Mouse (Mus musculus): Measurements from ENCODE around the gene Ppp1r35. TPM values are rescaled to one million over a fixed set of nuclear protein-coding genes. Genes with fewer than 3 reads are reported as not detected.
"Not testable (repeated sequence)": the region's sequence is repeated elsewhere in the genome, so short reads cannot be mapped to it uniquely, and the experiment has no call there.

Ppp1r35 gene
- polyA plus RNA-seq, 1 experiment from 2014 or later = 60.0 TPM

GRCm38 (mm10) chr5:137749196-137749836 is 29.3 kb upstream of the Ppp1r35 start:
- no peak for ATAC-seq
- no peaks in the 10 kb centered on the region for H3K9me3 ChIP-seq (replicated peaks; ENCODE audit: control insufficient read depth, low read length)
- H3K4me2 ChIP-seq (ENCODE audit: low read length) = peak overlapping the region; percentile 99; the same call in 1 of the 2 replicates
- no peaks in the 10 kb centered on the region for H3K27me3 ChIP-seq (replicated peaks; ENCODE audit: control insufficient read depth, insufficient read depth, low read length)
- no peak overlapping the region for H3K9ac ChIP-seq (ENCODE audit: low read length)
- peaks cover 32% of the 10 kb centered on the region for H3K36me3 ChIP-seq (ENCODE audit: control insufficient read depth, insufficient read depth, low read length)
- peaks cover 7% of the 10 kb centered on the region for H3K4me1 ChIP-seq (ENCODE audit: control insufficient read depth, insufficient read depth, low read length)
- H3K27ac ChIP-seq (ENCODE audit: low read depth, low read length) = no peak overlapping the region
- 80% methylated on average over 6 of the region's 6 CpGs for WGBS
- no peak overlapping the region for H3K4me3 ChIP-seq (ENCODE audit: low read depth, low read length)
- DNase-seq (ENCODE audit: low spot score) = no peak

- not testable (repeated sequence) for DNase-seq (ENCODE audit: low spot score); H3K27me3 ChIP-seq (replicated peaks; ENCODE audit: control insufficient read depth, insufficient read depth, low read length); H3K27ac ChIP-seq (ENCODE audit: low read depth, low read length); H3K4me3 ChIP-seq (ENCODE audit: low read depth, low read length); H3K4me1 ChIP-seq (ENCODE audit: control insufficient read depth, insufficient read depth, low read length); ATAC-seq; H3K9me3 ChIP-seq (replicated peaks; ENCODE audit: control insufficient read depth, low read length); H3K9ac ChIP-seq (ENCODE audit: low read length); H3K4me2 ChIP-seq (ENCODE audit: low read length)
- H3K36me3 ChIP-seq (ENCODE audit: control insufficient read depth, insufficient read depth, low read length) = peaks cover 33% of the 10 kb centered on the region
- 97% methylated on average over 7 of the region's 8 CpGs for WGBS
Observed at GRCm38 (mm10) chr5:137750212-137750611, 28.4 kb upstream of the Ppp1r35 start.

GRCm38 (mm10) chr5:137751221-137751887 is 27.3 kb upstream of the Ppp1r35 start:
- Histone ChIP-seq H3K4me2 (ENCODE audit: low read length) (no peak overlapping the region), H3K27me3 (replicated peaks; ENCODE audit: control insufficient read depth, insufficient read depth, low read length) (no peaks in the 10 kb centered on the region), H3K36me3 (ENCODE audit: control insufficient read depth, insufficient read depth, low read length) (peaks cover 35% of the 10 kb centered on the region), H3K4me1 (ENCODE audit: control insufficient read depth, insufficient read depth, low read length) (peaks cover 4% of the 10 kb centered on the region), H3K9ac (ENCODE audit: low read length) (no peak overlapping the region), H3K27ac (ENCODE audit: low read depth, low read length) (no peak overlapping the region), H3K4me3 (ENCODE audit: low read depth, low read length) (no peak overlapping the region), H3K9me3 (replicated peaks; ENCODE audit: control insufficient read depth, low read length) (no peaks in the 10 kb centered on the region)
- ATAC-seq = no peak
- WGBS = 90% methylated on average over 13 of the region's 13 CpGs
- DNase-seq (ENCODE audit: low spot score) = no peak

DNA sequence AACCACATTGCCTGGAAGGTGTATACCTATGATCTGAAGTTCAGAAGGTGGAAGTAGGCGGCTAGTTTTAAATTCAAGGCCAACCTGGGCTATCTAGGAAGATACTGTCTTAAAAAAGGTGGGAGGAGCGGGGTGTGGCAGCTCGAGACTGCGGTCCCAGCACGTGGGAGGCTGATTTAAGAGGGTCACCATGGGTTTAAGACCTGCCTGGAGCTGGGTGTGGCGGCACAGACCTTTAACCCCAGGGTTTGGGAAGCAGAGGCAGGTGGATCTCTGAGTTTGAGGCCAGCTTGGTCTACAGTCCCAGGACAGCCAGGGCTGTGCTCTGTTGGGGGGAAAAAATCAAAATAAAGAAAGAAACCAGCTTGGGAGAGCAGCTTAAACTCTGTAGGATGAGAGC is 26.7 kb upstream of the Ppp1r35 start:
- H3K27ac ChIP-seq (ENCODE audit: low read depth, low read length) = no peak overlapping the region
- peaks cover 4% of the 10 kb centered on the region for H3K4me1 ChIP-seq (ENCODE audit: control insufficient read depth, insufficient read depth, low read length)
- ATAC-seq (no peak), DNase-seq (ENCODE audit: low spot score) (no peak)
- no peaks in the 10 kb centered on the region for H3K9me3 ChIP-seq (replicated peaks; ENCODE audit: control insufficient read depth, low read length)
- WGBS = 94% methylated on average over 6 of the region's 6 CpGs
- H3K9ac ChIP-seq (ENCODE audit: low read length) = no peak overlapping the region
- no peaks in the 10 kb centered on the region for H3K27me3 ChIP-seq (replicated peaks; ENCODE audit: control insufficient read depth, insufficient read depth, low read length)
- H3K36me3 ChIP-seq (ENCODE audit: control insufficient read depth, insufficient read depth, low read length) = peaks cover 35% of the 10 kb centered on the region
- H3K4me3 ChIP-seq (ENCODE audit: low read depth, low read length) = no peak overlapping the region
- H3K4me2 ChIP-seq (ENCODE audit: low read length) = no peak overlapping the region

DNA sequence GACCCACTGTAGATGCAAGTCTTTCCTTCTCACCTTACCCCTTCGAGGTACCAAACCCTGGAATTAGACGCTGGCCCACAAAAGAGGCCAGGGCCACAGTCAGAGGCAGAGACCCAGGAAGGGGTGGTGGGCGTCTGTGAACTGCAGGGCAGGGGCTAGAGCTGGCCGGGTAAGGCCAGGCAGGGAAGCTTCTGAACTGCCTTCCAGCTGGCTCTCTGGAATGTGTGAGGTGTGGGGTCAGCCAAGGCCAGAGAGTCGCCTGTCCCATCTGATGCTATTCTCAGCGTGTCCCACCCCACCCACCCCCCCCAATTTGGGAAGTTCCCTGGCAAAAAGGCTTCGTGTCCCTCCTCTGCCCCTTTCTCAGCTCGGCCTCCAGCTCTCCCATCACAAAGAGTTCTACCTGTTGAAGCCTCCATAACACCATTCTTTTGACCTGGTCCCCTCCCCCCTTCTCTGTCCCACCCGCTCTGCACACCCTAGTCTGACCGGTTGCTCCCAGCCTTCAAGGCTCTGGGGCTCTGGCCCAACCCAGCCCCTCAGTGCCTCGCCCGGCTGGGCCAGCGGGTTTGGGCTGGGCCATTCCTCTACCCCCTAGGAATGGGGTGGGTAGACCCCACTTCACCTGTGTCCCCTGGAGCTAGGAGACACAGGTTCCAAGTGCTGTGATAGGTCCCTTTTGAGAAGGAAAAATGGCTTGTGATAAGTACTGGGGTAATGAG is 25.4 kb upstream of the Ppp1r35 start:
- 86% methylated on average over 12 of the region's 13 CpGs for WGBS
- ATAC-seq (no peak), DNase-seq (ENCODE audit: low spot score) (no peak)
- Histone ChIP-seq H3K9me3 (replicated peaks; ENCODE audit: control insufficient read depth, low read length) (no peaks in the 10 kb centered on the region), H3K4me1 (ENCODE audit: control insufficient read depth, insufficient read depth, low read length) (peaks cover 15% of the 10 kb centered on the region), H3K9ac (ENCODE audit: low read length) (no peak overlapping the region), H3K4me2 (ENCODE audit: low read length) (no peak overlapping the region), H3K36me3 (ENCODE audit: control insufficient read depth, insufficient read depth, low read length) (peaks cover 37% of the 10 kb centered on the region), H3K27ac (ENCODE audit: low read depth, low read length) (no peak overlapping the region), H3K4me3 (ENCODE audit: low read depth, low read length) (no peak overlapping the region), H3K27me3 (replicated peaks; ENCODE audit: control insufficient read depth, insufficient read depth, low read length) (no peaks in the 10 kb centered on the region)

- ATAC-seq = no peak
- H3K27me3 ChIP-seq (replicated peaks; ENCODE audit: control insufficient read depth, insufficient read depth, low read length) = no peaks in the 10 kb centered on the region
- peaks cover 48% of the 10 kb centered on the region for H3K36me3 ChIP-seq (ENCODE audit: control insufficient read depth, insufficient read depth, low read length)
- H3K4me1 ChIP-seq (ENCODE audit: control insufficient read depth, insufficient read depth, low read length) = peaks cover 22% of the 10 kb centered on the region
- DNase-seq (ENCODE audit: low spot score) = no peak
- no peak overlapping the region for H3K4me3 ChIP-seq (ENCODE audit: low read depth, low read length)
- peak overlapping the region; percentile 40 for H3K27ac ChIP-seq (ENCODE audit: low read depth, low read length)
- no peaks in the 10 kb centered on the region for H3K9me3 ChIP-seq (replicated peaks; ENCODE audit: control insufficient read depth, low read length)
- H3K4me2 ChIP-seq (ENCODE audit: low read length) = no peak overlapping the region
- 0 out of 2 replicates have a peak overlapping the region, but pooled peaks have one; percentile 13 for H3K9ac ChIP-seq (ENCODE audit: low read length)
- 71% methylated on average over 5 of the region's 5 CpGs for WGBS
Observed at GRCm38 (mm10) chr5:137755425-137755824, 23.2 kb upstream of the Ppp1r35 start.

GRCm38 (mm10) chr5:137756106-137756505 is 22.5 kb upstream of the Ppp1r35 start:
- Histone ChIP-seq H3K4me1 (ENCODE audit: control insufficient read depth, insufficient read depth, low read length) (peaks cover 22% of the 10 kb centered on the region), H3K4me2 (ENCODE audit: low read length) (no peak overlapping the region), H3K36me3 (ENCODE audit: control insufficient read depth, insufficient read depth, low read length) (peaks cover 47% of the 10 kb centered on the region), H3K9ac (ENCODE audit: low read length) (0 out of 2 replicates have a peak overlapping the region, but pooled peaks have one; percentile 13), H3K9me3 (replicated peaks; ENCODE audit: control insufficient read depth, low read length) (no peaks in the 10 kb centered on the region), H3K27ac (ENCODE audit: low read depth, low read length) (0 out of 2 replicates have a peak overlapping the region, but pooled peaks have one; percentile 40), H3K27me3 (replicated peaks; ENCODE audit: control insufficient read depth, insufficient read depth, low read length) (no peaks in the 10 kb centered on the region), H3K4me3 (ENCODE audit: low read depth, low read length) (no peak overlapping the region)
- DNase-seq (ENCODE audit: low spot score) (no peak), ATAC-seq (no peak)
- 57% methylated on average over 3 of the region's 3 CpGs for WGBS

DNA sequence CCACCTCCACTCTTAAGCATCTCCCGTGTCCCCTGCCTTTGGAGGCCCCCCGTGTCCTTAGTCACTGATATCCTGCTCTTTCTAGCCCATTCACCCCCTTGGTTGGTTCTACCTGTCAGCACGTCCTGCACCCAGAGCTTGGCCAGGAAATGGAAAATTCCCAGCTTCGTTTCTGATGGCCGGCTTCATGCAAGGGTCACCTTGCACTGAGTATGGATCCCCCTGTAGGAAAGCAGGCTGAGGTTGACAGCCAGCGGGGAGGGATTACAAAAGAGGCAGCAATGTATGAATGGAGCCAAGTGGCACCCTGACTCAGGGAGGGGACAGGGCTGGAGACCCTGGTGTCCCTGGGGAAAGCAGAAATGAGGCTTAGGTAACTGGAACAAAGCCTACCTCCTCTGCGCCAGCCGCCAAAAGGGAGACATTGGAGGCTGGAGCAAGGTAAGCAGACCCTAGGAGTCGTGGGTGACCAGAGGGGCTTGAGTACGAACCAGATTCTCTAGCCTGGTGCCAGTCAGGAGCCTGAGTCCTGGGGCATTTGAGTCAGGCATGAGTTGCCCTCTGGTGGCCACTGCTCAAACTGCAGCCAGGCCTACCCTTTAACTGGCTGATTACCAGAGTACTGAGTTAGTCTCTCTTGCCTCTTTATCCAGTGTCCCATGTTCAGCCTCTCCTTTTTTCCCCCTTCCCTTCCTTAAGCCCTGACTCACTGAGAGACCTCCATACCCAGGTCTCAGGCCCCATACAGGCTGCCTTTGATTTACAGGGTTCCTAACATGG is 21.6 kb upstream of the Ppp1r35 start:
- Histone ChIP-seq H3K4me1 (ENCODE audit: control insufficient read depth, insufficient read depth, low read length) (peaks cover 22% of the 10 kb centered on the region), H3K9me3 (replicated peaks; ENCODE audit: control insufficient read depth, low read length) (no peaks in the 10 kb centered on the region), H3K9ac (ENCODE audit: low read length) (no peak overlapping the region), H3K27me3 (replicated peaks; ENCODE audit: control insufficient read depth, insufficient read depth, low read length) (no peaks in the 10 kb centered on the region), H3K4me2 (ENCODE audit: low read length) (no peak overlapping the region), H3K27ac (ENCODE audit: low read depth, low read length) (peak overlapping the region; percentile 58; the same call in 1 of the 2 replicates), H3K4me3 (ENCODE audit: low read depth, low read length) (no peak overlapping the region), H3K36me3 (ENCODE audit: control insufficient read depth, insufficient read depth, low read length) (peaks cover 37% of the 10 kb centered on the region)
- ATAC-seq (peak; percentile 67), DNase-seq (ENCODE audit: low spot score) (peak; percentile 93)
- WGBS = 46% methylated on average over 10 of the region's 10 CpGs
